Mouse (Mus musculus) spleen, adult 2 months (tissue): ENCODE data around the gene Slc12a5.

Experiments used
- CTCF ChIP-seq: fragments of 200-500 bp; IDR thresholded peaks from 2 replicates; pipeline ENCODE4 v1.5.1; 2011; ENCODE audit warnings: mild to moderate bottlenecking, inconsistent platforms; ENCODE audit not compliant: insufficient read depth, insufficient read length, insufficient replicate concordance; ENCODE audit errors: extremely low read depth
- POLR2A ChIP-seq: fragments of 200-500 bp; IDR thresholded peaks from 2 replicates; pipeline ENCODE4 v1.6.1; 2011; ENCODE audit warnings: low read depth, low read length, inconsistent platforms

DNA sequence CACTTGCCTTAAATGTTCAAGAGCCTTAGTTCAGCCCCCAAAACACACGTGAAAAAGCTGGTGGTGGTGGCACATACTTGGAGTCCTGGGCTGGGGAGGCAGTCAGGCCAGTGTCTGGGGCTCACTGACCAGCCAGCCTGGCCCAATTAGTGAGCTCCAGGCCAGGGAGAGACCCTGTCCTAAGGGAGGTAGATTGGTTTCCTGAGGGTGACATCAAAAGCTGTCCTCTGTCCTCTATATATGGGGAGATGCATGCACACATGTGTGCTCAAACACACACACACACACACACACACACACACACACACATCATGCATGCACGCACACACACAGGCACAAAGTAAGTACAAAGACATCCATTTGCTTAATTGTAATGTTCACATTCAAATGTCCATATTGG lies 83.1 kb downstream of the Slc12a5 start:
- no peak for TF ChIP-seq CTCF
- TF ChIP-seq POLR2A = no peak
